In the genomic region with DNA sequence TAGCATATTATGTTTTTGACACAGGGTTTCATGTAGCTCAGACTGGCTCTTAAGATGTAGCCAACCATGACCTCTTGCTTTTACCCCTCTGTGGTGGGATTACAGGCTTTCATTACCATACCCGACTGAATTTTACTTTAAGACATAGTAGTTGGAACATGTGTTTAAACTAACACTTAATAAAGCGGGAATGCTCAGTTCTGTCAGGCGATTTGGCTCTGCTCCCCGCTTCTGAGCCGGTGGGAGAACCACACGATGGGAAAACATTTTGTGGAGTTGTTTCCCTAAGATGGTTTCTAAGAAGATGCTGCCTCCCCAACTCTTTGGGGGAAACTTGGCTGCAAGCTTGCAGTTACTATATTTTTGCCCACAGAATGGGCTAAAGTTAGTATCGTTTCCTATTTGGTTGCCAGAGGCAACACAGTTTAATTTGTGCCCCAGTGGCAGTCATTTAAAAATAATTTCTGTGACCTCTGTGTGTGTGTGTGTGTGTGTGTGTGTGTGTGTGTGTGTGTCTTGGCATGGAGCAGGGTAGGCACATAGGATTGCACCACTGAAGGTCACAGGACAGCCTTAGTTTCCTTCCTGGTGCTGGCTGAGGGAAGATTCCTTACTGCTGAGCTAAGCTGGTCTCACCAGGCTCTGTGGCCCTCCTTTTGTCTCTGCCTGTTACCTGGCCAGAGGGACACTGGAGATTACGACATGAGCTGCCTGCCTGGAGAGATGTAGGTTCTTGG, we compare ENCODE assay signal across 21 mouse cellular contexts. TPM values are rescaled to one million over a fixed set of nuclear protein-coding genes. Genes with fewer than 3 reads are reported as not detected.
A peak's percentile ranks its signal among the peaks of the same experiment; 100 is the strongest.
DNase-seq lines count a peak whose midpoint lies in the region; ATAC-seq and TF ChIP-seq lines count a peak whose summit lies in the region.
"Had no signal": no experiment of that assay in that cellular context is flagged by ENCODE, and none has a peak within 500 bp of the region (broad histone marks: within the 10 kb centered on the region; RNA-seq: fewer than 3 reads in every experiment).

No protein-coding gene starts in this region.

- TF ChIP-seq POLR2A in lung, adult 2 months (IDR thresholded peaks at IDR 0.05; ENCODE audit: borderline replicate concordance, extremely low read depth, low read depth, low read length), result no peak

- no peaks in the 10 kb centered on the region for H3K27me3 ChIP-seq in lung, embryonic 14.5 days (ENCODE audit: insufficient read depth, low read length)
- H3K27me3 ChIP-seq: heart, embryonic 15.5 days; neural tube, embryonic 15.5 days had no signal

- peak; percentile 81 for ATAC-seq in frontal cortex, adult (ENCODE audit: low TSS enrichment)
- ATAC-seq in lung, embryonic 14.5 days (ENCODE audit: insufficient read depth), result no peak; the same call in 1 of the 2 replicates
- ATAC-seq in granulocyte monocyte progenitor cell, adult 5-6 weeks (replicated peaks; ENCODE audit: poor library complexity, severe bottlenecking), result peak; percentile 76
- ATAC-seq: forebrain, embryonic 16.5 days; hindbrain, postnatal 0 days had no signal

- no peaks in the 10 kb centered on the region for H3K4me1 ChIP-seq in lung, embryonic 14.5 days (ENCODE audit: insufficient read depth)
- no peaks in the 10 kb centered on the region for H3K4me1 ChIP-seq in lung, adult 2 months (ENCODE audit: control insufficient read depth, insufficient read depth, low read length)
- H3K4me1 ChIP-seq: neural tube, embryonic 15.5 days had no signal

- TF ChIP-seq CTCF in lung, embryonic 14.5 days (IDR thresholded peaks at IDR 0.05; ENCODE audit: low read depth), result no peak
- no peak for TF ChIP-seq CTCF in lung, adult 2 months (IDR thresholded peaks at IDR 0.05; ENCODE audit: insufficient read depth, low read length)

- H3K4me2 ChIP-seq in lung, embryonic 14.5 days, result no peak overlapping the region
- H3K4me2 ChIP-seq: heart, embryonic 15.5 days; midbrain, embryonic 11.5 days; neural tube, embryonic 15.5 days had no signal

- no peak overlapping the region for H3K9ac ChIP-seq in lung, embryonic 14.5 days
- H3K9ac ChIP-seq: heart, embryonic 15.5 days; neural tube, embryonic 15.5 days had no signal

- H3K4me3 ChIP-seq in lung, embryonic 14.5 days (ENCODE audit: low read depth, low read length), result no peak overlapping the region
- no peak overlapping the region for H3K4me3 ChIP-seq in lung, adult 2 months (replicated peaks; ENCODE audit: extremely low read depth, low read depth, low read length)
- H3K4me3 ChIP-seq: erythroblast, embryonic 14.5 days; heart, embryonic 15.5 days; neural tube, embryonic 15.5 days had no signal

- WGBS in lung, embryonic 14.5 days, result 45% methylated on average over 8 of the region's 8 CpGs
- WGBS in lung, adult 2 months, result 49% methylated on average over 8 of the region's 8 CpGs

- no peaks in the 10 kb centered on the region for H3K36me3 ChIP-seq in lung, embryonic 14.5 days (ENCODE audit: insufficient read depth)
- H3K36me3 ChIP-seq: heart, embryonic 15.5 days; neural tube, embryonic 15.5 days had no signal

- DNase-seq in frontal cortex, postnatal 25 days (ENCODE audit: low spot score in 2 of 2), result no peak
- DNase-seq in lung, embryonic 14.5 days, result peak; percentile 35
- DNase-seq in lung, adult 2 months, result no peak
- DNase-seq in telencephalon, adult 2 months (ENCODE audit: low read depth, low spot score), result peak; percentile 40
- DNase-seq in layer of hippocampus, adult 18-20 months (ENCODE audit: low spot score in 2 of 2), result no peak
- DNase-seq: cerebellum, adult 8-10 months; gastrocnemius, postnatal 36 days; kidney, adult 18-20 months; kidney, postnatal 36 days; layer of hippocampus, postnatal 36 days; liver; thymus, postnatal 14 days had no signal

- H3K27ac ChIP-seq in lung, embryonic 14.5 days (ENCODE audit: low read depth), result no peak overlapping the region
- H3K27ac ChIP-seq: heart, embryonic 15.5 days; hindbrain, postnatal 0 days; neural tube, embryonic 15.5 days had no signal

- H3K9me3 ChIP-seq in lung, embryonic 14.5 days (ENCODE audit: low read depth, low read length), result no peaks in the 10 kb centered on the region
- H3K9me3 ChIP-seq: heart, embryonic 15.5 days; neural tube, embryonic 15.5 days had no signal

RNA-seq across cellular contexts. Expression of gene Gpr171, which starts 34.9 kb away (rescaled TPM):
- polyA plus RNA-seq in lung, embryonic 14.5 days (2014; fragmentation: Nextera tagmentation; extraction: Ambion mirVana), result 0.80 and 0.84 TPM in 2 replicates
- polyA plus RNA-seq in lung, adult 2 months (2012; rRNA removed), result 0.86 and 0.90 TPM in 2 replicates
- total RNA-seq in granulocyte monocyte progenitor cell, adult 5-6 weeks (2014; fragmentation: Nextera tagmentation), result 17.4 and 20.6 TPM in 2 replicates
- 24.2 and 29.3 TPM in 2 replicates for total RNA-seq in granulocyte monocyte progenitor cell, adult 5-6 weeks (2017)
- not detected for total RNA-seq in layer of hippocampus, adult 18-20 months (2021)
- total RNA-seq: gastrocnemius, postnatal 36 days; hindbrain, postnatal 0 days; layer of hippocampus, postnatal 36 days had no signal
- polyA plus RNA-seq: C2C12; erythroblast, embryonic 14.5 days had no signal

Comparison
In these comparisons a context has a peak if more than half of its experiments do, and no peak if none do; other contexts are left out.
1. DNase-seq: peak in lung, embryonic 14.5 days (single experiment) and telencephalon, adult 2 months (single experiment); none in frontal cortex, postnatal 25 days (0 of 2), lung, adult 2 months (single experiment) and layer of hippocampus, adult 18-20 months (0 of 2).
2. RNA of gene Gpr171, which starts 34.9 kb away (total RNA-seq): 17.4 to 29.3 TPM in granulocyte monocyte progenitor cell, adult 5-6 weeks; not detected in layer of hippocampus, adult 18-20 months; every median in the first group is over 10 times any median in the second.